Mouse (Mus musculus): ENCODE results near the gene Neto2.

Gene Neto2

GRCm38 (mm10) chr8:85602737-85603136 is 98.0 kb downstream of the Neto2 start:
- DNase-seq (ENCODE audit: low read depth) = no peak

DNA sequence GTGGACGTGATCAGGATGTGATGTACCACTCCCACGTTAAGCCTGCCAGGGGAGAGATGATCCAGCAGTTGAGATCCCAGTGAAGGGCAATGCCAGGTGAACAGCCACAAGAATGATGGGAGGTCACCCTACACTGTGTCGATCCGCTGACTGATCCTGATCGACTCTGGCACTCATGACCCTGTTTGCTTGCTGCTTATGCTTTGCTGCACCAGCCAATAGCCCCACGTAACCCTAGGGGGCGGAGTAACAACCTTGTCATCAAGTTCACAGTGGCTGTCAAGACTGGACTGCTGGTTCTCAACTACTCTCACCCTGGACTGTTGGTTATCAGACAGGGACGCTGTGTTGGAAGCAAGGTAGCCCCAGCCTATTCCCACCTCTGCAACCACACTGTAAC is 99.0 kb downstream of the Neto2 start:
- no peak for DNase-seq (ENCODE audit: low read depth)

DNA sequence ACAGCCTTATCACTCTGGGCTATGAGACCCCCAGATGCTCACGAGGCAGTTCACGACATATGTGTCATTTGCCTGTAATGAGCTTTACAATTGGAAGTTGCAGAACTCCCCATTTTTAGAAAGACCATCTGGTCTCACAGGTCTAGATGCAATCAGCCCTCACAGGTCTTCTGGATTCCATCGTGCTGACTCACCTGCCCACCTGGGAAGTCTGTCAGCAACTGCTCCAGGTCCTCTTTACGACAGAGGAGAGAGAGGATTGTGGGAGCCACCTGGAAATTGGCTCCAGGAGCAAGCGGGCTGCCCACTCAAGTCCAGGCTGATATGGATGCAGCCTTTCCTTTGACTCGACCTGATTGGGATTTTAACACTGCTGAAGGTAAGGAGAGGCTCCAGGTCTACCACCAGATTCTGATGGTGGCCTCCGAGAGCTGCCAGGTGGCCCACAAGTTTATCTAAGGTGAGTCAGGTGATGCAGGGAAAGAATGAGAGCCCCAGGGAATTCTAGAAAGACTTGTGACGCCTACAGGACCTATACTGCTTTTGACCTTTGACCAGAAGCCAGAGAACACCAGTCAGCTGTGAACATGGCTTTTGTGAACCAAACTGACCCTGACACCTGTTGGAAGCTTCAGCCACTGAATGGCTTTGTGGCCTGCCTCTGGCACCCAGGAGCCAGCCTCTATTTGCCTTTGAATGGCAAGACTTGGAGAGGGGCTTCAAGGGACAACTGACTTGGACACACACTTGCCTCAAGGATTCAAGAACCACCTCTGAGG is 103.1 kb downstream of the Neto2 start:
- DNase-seq (ENCODE audit: low read depth) = no peak

DNA sequence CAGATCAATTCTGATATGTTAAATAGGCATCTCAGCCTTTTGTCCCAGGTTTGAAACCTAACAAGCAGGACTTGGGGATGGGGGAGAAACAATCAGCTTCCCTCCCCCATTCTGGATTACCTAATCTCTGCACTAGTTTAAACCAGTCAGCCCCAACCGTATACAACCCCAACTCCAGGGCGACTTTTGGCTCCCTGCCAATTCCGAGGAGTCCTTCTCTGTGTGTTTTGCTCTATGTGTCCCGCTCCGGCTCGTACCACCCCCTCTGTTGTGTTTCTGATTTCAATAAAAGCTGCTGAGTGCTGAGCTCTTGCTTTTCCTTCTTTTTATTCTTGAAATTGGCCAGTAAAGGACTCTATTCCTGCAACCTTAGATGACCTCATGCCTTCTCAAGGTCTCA is 105.3 kb downstream of the Neto2 start:
- no peak for DNase-seq (ENCODE audit: low read depth)

GRCm38 (mm10) chr8:85594983-85595382 is 105.7 kb downstream of the Neto2 start:
- no peak for DNase-seq (ENCODE audit: low read depth)

GRCm38 (mm10) chr8:85593324-85593723 is 107.4 kb downstream of the Neto2 start:
- no peak for DNase-seq (ENCODE audit: low read depth)

DNA sequence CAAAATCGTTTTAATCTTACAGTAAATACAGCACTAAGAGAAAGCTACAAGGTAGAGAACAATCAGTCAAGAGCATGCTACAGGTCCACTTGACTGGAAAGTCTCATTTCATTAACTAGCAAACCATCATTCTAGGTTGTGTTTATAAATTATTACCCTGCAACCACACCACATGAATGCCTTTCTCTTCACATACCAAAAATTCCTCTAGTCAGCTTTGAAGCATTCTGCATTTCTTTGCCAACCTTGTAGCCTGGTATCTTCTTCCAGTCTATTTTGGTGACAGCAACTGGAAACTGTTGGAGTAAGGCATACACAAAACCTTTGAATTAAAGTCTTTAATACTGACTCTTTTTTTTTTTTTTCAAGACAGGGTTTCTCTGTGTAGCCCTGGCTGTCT is 109.2 kb downstream of the Neto2 start:
- DNase-seq (ENCODE audit: low read depth) = no peak

DNA sequence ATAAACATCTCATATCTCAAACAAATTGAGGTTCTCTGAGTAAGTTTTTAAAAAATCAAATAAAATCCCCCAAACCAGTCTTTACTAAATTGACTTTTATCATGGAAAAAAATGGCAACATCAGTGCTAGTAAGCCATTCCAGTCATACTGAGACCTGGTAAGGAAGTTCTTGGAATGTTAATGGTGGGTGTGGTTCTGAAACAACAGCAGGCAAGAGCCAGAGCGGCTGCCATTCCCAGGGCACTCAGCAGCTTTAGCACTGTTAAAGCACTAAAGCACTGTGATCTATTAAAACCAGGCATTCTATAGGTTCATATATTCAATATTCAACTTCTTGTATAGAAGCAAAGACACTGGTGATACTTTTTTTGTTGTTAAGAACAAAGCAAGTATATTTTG is 110.5 kb downstream of the Neto2 start:
- DNase-seq (ENCODE audit: low read depth) = no peak

DNA sequence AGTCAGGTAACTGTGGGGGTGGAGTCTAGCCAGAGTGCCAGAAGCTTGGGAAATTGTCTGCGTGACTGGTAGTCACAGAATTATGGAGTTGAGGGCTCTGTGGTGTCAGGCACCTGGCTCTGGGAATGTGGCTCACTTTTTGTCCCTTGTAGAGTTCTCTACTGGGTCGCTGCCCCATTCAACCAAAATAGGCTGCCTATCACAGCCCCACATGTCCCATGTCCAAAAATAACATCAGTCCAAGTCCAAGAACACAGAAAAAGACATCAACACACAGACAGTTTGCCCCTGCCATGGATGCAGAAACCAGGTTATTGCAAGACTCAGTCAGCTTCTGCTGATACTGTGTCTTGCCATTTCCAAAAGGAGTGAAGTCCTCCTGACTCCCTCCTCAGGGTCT is 112.1 kb downstream of the Neto2 start:
- DNase-seq (ENCODE audit: low read depth) = no peak
